ENCODE assay signal across 29 mouse cellular contexts in the genomic region with DNA sequence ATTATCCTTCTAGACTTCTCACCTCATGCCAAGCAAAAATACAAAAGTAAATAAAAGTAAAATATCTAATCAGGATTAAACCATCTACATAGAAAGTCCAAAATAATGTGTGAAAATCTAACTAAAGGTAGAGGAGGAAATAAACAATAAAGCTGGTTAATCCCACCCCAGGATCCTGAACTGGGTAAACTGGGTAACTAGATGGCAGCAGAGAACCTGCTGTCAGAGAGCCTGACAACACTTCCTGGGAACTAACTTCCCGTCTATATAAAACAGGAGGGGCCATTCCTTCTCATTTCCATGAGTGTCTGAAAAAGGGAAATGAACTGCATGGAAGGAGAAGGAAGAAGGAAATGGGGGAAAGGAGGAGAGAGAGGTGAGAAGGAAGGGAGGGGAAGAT. TPM values are rescaled to one million over a fixed set of nuclear protein-coding genes. Genes with fewer than 3 reads are reported as not detected.
DNase-seq lines count a peak whose midpoint lies in the region; ATAC-seq and TF ChIP-seq lines count a peak whose summit lies in the region.
"Had no signal": no experiment of that assay in that cellular context is flagged by ENCODE, and none has a peak within 500 bp of the region (broad histone marks: within the 10 kb centered on the region; RNA-seq: fewer than 3 reads in every experiment).

No protein-coding gene starts in this region.

- H3K36me3 ChIP-seq in heart, embryonic 10.5 days, result peaks cover 14% of the 10 kb centered on the region
- H3K36me3 ChIP-seq in kidney, adult 2 months (ENCODE audit: control insufficient read depth, insufficient read depth, low read length), result no peaks in the 10 kb centered on the region
- H3K36me3 ChIP-seq in lung, embryonic 14.5 days (ENCODE audit: insufficient read depth), result 0 out of 2 replicates have a peak, but pooled peaks cover 3% of the 10 kb centered on the region
- H3K36me3 ChIP-seq: forebrain, embryonic 12.5 days; midbrain, embryonic 15.5 days had no signal

- no peaks in the 10 kb centered on the region for H3K27me3 ChIP-seq in heart, embryonic 10.5 days (ENCODE audit: insufficient read depth, poor library complexity, severe bottlenecking)
- no peaks in the 10 kb centered on the region for H3K27me3 ChIP-seq in kidney, adult 2 months (replicated peaks; ENCODE audit: control insufficient read depth, insufficient read depth, low read length)
- no peaks in the 10 kb centered on the region for H3K27me3 ChIP-seq in lung, embryonic 14.5 days (ENCODE audit: insufficient read depth, low read length)
- H3K27me3 ChIP-seq: embryonic facial prominence, embryonic 15.5 days; forebrain, embryonic 12.5 days; heart, embryonic 13.5 days; limb, embryonic 13.5 days; midbrain, embryonic 15.5 days; neural tube, embryonic 13.5 days had no signal

- no peak overlapping the region for H3K27ac ChIP-seq in heart, embryonic 10.5 days
- H3K27ac ChIP-seq in kidney, adult 2 months (ENCODE audit: insufficient read depth, low read depth, low read length), result no peak overlapping the region
- no peak overlapping the region for H3K27ac ChIP-seq in lung, embryonic 14.5 days (ENCODE audit: low read depth)
- no peak overlapping the region for H3K27ac ChIP-seq in cortical plate, adult 2 months (ENCODE audit: insufficient read depth, low read length)
- H3K27ac ChIP-seq: embryonic facial prominence, embryonic 10.5 days; embryonic facial prominence, embryonic 15.5 days; forebrain, embryonic 12.5 days; heart, embryonic 13.5 days; limb, embryonic 13.5 days; macrophage; midbrain, embryonic 15.5 days; neural tube, embryonic 13.5 days had no signal

- H3K9me3 ChIP-seq in heart, embryonic 10.5 days, result no peaks in the 10 kb centered on the region
- no peaks in the 10 kb centered on the region for H3K9me3 ChIP-seq in lung, embryonic 14.5 days (ENCODE audit: low read depth, low read length)
- H3K9me3 ChIP-seq: embryonic facial prominence, embryonic 10.5 days; embryonic facial prominence, embryonic 15.5 days; forebrain, embryonic 12.5 days; G1E; heart, embryonic 13.5 days; limb, embryonic 13.5 days; midbrain, embryonic 15.5 days; neural tube, embryonic 13.5 days had no signal

- peak; percentile 80 for DNase-seq in heart, adult 11 months
- no peak for DNase-seq in heart, embryonic 10.5 days (ENCODE audit: low spot score)
- DNase-seq in kidney, adult 2 months, result no peak
- no peak for DNase-seq in kidney, adult 9 months
- DNase-seq in lung, embryonic 14.5 days, result no peak
- no peak for DNase-seq in lung, adult 2 months
- DNase-seq: adrenal gland, adult 8-10 months; cerebellum, adult 2 months; cerebellum, postnatal 14 days; gastrocnemius, postnatal 10 days; heart, postnatal 14 days; kidney, adult 11 months; kidney, postnatal 10 days; layer of hippocampus, adult 9-11 months; lung, adult 18-20 months; thymus, postnatal 4 days had no signal

- ATAC-seq in lung, embryonic 14.5 days (ENCODE audit: insufficient read depth), result no peak
- ATAC-seq: forebrain, postnatal 0 days; midbrain, embryonic 15.5 days had no signal

- WGBS in heart, embryonic 10.5 days, result 70% methylated on average over 1 of the region's 1 CpGs
- 9% methylated on average over 1 of the region's 1 CpGs for WGBS in kidney, adult 2 months
- WGBS in lung, embryonic 14.5 days, result 21% methylated on average over 1 of the region's 1 CpGs
- WGBS in lung, adult 2 months, result 10% methylated on average over 1 of the region's 1 CpGs

- peaks cover 6% of the 10 kb centered on the region; the same call in 1 of the 2 replicates for H3K4me1 ChIP-seq in heart, embryonic 10.5 days
- 0 out of 2 replicates have a peak, but pooled peaks cover 5% of the 10 kb centered on the region for H3K4me1 ChIP-seq in kidney, adult 2 months (ENCODE audit: control insufficient read depth, insufficient read depth, low read length)
- no peaks in the 10 kb centered on the region for H3K4me1 ChIP-seq in lung, embryonic 14.5 days (ENCODE audit: insufficient read depth)
- peaks cover 12% of the 10 kb centered on the region for H3K4me1 ChIP-seq in lung, adult 2 months (ENCODE audit: control insufficient read depth, insufficient read depth, low read length)
- H3K4me1 ChIP-seq in cortical plate, adult 2 months (ENCODE audit: control insufficient read depth, insufficient read depth, low read length), result peaks cover 7% of the 10 kb centered on the region
- H3K4me1 ChIP-seq: forebrain, embryonic 12.5 days; heart, embryonic 13.5 days; limb, embryonic 13.5 days; midbrain, embryonic 15.5 days; neural tube, embryonic 13.5 days had no signal

- TF ChIP-seq CTCF in kidney, adult 2 months (conservative IDR thresholded peaks at IDR 0.05; ENCODE audit: insufficient read depth, insufficient read length, low read depth, low read length), result 0 out of 2 replicates have a peak, but pooled peaks have one; percentile 26
- TF ChIP-seq CTCF in lung, embryonic 14.5 days (IDR thresholded peaks at IDR 0.05; ENCODE audit: low read depth), result 0 out of 2 replicates have a peak, but pooled peaks have one; percentile 15
- TF ChIP-seq CTCF in lung, adult 2 months (IDR thresholded peaks at IDR 0.05; ENCODE audit: insufficient read depth, low read length), result no peak
- peak; percentile 20; the same call in 1 of the 2 replicates for TF ChIP-seq CTCF in cortical plate, adult 2 months (IDR thresholded peaks at IDR 0.05; ENCODE audit: extremely low read depth, insufficient read depth, low read length)

- no peak overlapping the region for H3K9ac ChIP-seq in lung, embryonic 14.5 days
- H3K9ac ChIP-seq: embryonic facial prominence, embryonic 15.5 days; forebrain, embryonic 12.5 days; forebrain, postnatal 0 days; heart, embryonic 13.5 days; limb, embryonic 13.5 days; midbrain, embryonic 15.5 days; neural tube, embryonic 13.5 days had no signal

- no peak for TF ChIP-seq POLR2A in kidney, adult 2 months (IDR thresholded peaks at IDR 0.05; ENCODE audit: low read depth, low read length)
- TF ChIP-seq POLR2A in lung, adult 2 months (IDR thresholded peaks at IDR 0.05; ENCODE audit: borderline replicate concordance, extremely low read depth, low read depth, low read length), result no peak
- no peak for TF ChIP-seq POLR2A in cortical plate, adult 2 months (IDR thresholded peaks at IDR 0.05; ENCODE audit: extremely low read depth, insufficient read depth, low read length)

- H3K4me3 ChIP-seq in heart, embryonic 10.5 days, result no peak overlapping the region
- no peak overlapping the region for H3K4me3 ChIP-seq in kidney, adult 2 months (ENCODE audit: insufficient read depth, low read depth, low read length)
- no peak overlapping the region for H3K4me3 ChIP-seq in lung, embryonic 14.5 days (ENCODE audit: low read depth, low read length)
- H3K4me3 ChIP-seq in lung, adult 2 months (replicated peaks; ENCODE audit: extremely low read depth, low read depth, low read length), result no peak overlapping the region
- H3K4me3 ChIP-seq in cortical plate, adult 2 months (ENCODE audit: insufficient read depth, low read length), result no peak overlapping the region
- H3K4me3 ChIP-seq: embryonic facial prominence, embryonic 10.5 days; embryonic facial prominence, embryonic 15.5 days; forebrain, embryonic 12.5 days; heart, embryonic 13.5 days; limb, embryonic 13.5 days; midbrain, embryonic 15.5 days; myocyte; neural tube, embryonic 13.5 days had no signal

- H3K4me2 ChIP-seq in lung, embryonic 14.5 days, result no peak overlapping the region
- H3K4me2 ChIP-seq: embryonic facial prominence, embryonic 15.5 days; forebrain, embryonic 12.5 days; heart, embryonic 13.5 days; limb, embryonic 13.5 days; liver, embryonic 11.5 days; midbrain, embryonic 15.5 days; neural tube, embryonic 13.5 days had no signal

RNA-seq across cellular contexts. Expression of gene B3gntl1, which starts 14.8 kb away (rescaled TPM):
- polyA plus RNA-seq in heart, embryonic 10.5 days (2016; fragmentation: Nextera tagmentation; extraction: Ambion mirVana), result 7.4 and 9.7 TPM in 2 replicates
- 4.9 and 5.0 TPM in 2 replicates for polyA plus RNA-seq in kidney, adult 2 months (2012; rRNA removed)
- polyA plus RNA-seq in lung, embryonic 14.5 days (2014; fragmentation: Nextera tagmentation; extraction: Ambion mirVana), result 7.3 and 8.0 TPM in 2 replicates
- polyA plus RNA-seq in lung, adult 2 months (2012; rRNA removed), result 5.5 and 8.0 TPM in 2 replicates
- polyA plus RNA-seq in cortical plate, adult 2 months (2012; rRNA removed), result 7.5 and 7.6 TPM in 2 replicates

RNA-seq across cellular contexts. Expression of gene Metrnl, which starts 43.2 kb away (rescaled TPM):
- 6.3 and 6.4 TPM in 2 replicates for polyA plus RNA-seq in heart, embryonic 10.5 days (2016; fragmentation: Nextera tagmentation; extraction: Ambion mirVana)
- polyA plus RNA-seq in kidney, adult 2 months (2012; rRNA removed), result 42.6 and 49.1 TPM in 2 replicates
- 18.6 and 20.2 TPM in 2 replicates for polyA plus RNA-seq in lung, embryonic 14.5 days (2014; fragmentation: Nextera tagmentation; extraction: Ambion mirVana)
- polyA plus RNA-seq in lung, adult 2 months (2012; rRNA removed), result 35.1 and 36.0 TPM in 2 replicates
- polyA plus RNA-seq in cortical plate, adult 2 months (2012; rRNA removed), result 11.8 and 13.2 TPM in 2 replicates
- polyA plus RNA-seq: G1E had no signal
